Mouse (Mus musculus) lung, adult 2 months (tissue): ENCODE data around the gene Ube2f. TPM values are rescaled to one million over a fixed set of nuclear protein-coding genes. Genes with fewer than 3 reads are reported as not detected.

ENCODE experiments used
- DNase-seq: peaks from one replicate; pipeline ENCODE4 v3.0.0; 2022
- H3K4me1 ChIP-seq: fragments of 200-500 bp; 2 replicates; pipeline ENCODE4 v1.6.1; 2011; ENCODE audit warnings: low read length; ENCODE audit not compliant: control insufficient read depth, insufficient read depth
- H3K4me3 ChIP-seq: fragments of 200-500 bp; replicated peaks from 2 replicates; pipeline ENCODE3; 2011; ENCODE audit warnings: low read depth, mild to moderate bottlenecking, control low read depth, low read length; ENCODE audit errors: extremely low read depth
- CTCF ChIP-seq: fragments of 200-500 bp; IDR thresholded peaks from 2 replicates; pipeline ENCODE4 v1.5.1; 2011; ENCODE audit warnings: mild to moderate bottlenecking, low read length, control low read depth; ENCODE audit not compliant: insufficient read depth
- POLR2A ChIP-seq: fragments of 200-500 bp; IDR thresholded peaks from 2 replicates; pipeline ENCODE4 v1.6.1; 2011; ENCODE audit warnings: low read depth, mild to moderate bottlenecking, control low read depth, low read length, borderline replicate concordance; ENCODE audit errors: extremely low read depth
- WGBS: fragments of 180-500 bp; shearing (Covaris S2); methylation state at CpG from one replicate; pipeline ENCODE4 v1.1.7; 2018; 5-methylcytosine and 5-hydroxymethylcytosine counted together
- polyA plus RNA-seq: library from polyadenylated mRNA; depleted of rRNA; stranded (reverse); fragments of >200 nt; gene quantifications from 2 replicates; pipeline ENCODE4 v1.2.3, GENCODE M21; 2012

Gene Ube2f
- polyA plus RNA-seq, 1 experiment = 29.8 TPM

GRCm38 (mm10) chr1:91211591-91212008 lies 38.5 kb upstream of the Ube2f start:
- H3K4me3 ChIP-seq = no peak overlapping the region
- no peak for TF ChIP-seq POLR2A
- TF ChIP-seq CTCF = no peak
- DNase-seq = no peak
- H3K4me1 ChIP-seq = peaks cover 11% of the 10 kb centered on the region; the same call in 1 of the 2 replicates
- 56% methylated on average over 7 of the region's 7 CpGs for WGBS

GRCm38 (mm10) chr1:91215264-91215663 lies 34.8 kb upstream of the Ube2f start:
- no peak for TF ChIP-seq POLR2A
- TF ChIP-seq CTCF = no peak
- Histone ChIP-seq H3K4me3 (no peak overlapping the region), H3K4me1 (peaks cover 9% of the 10 kb centered on the region; the same call in 1 of the 2 replicates)
- no peak for DNase-seq
- 92% methylated on average over 1 of the region's 1 CpGs for WGBS

- TF ChIP-seq CTCF = no peak
- no peak for TF ChIP-seq POLR2A
- 0% methylated on average over 1 of the region's 1 CpGs for WGBS
- Histone ChIP-seq H3K4me1 (peaks cover 9% of the 10 kb centered on the region; the same call in 1 of the 2 replicates), H3K4me3 (no peak overlapping the region)
- no peak for DNase-seq
Observed at GRCm38 (mm10) chr1:91215981-91216380, 34.1 kb upstream of the Ube2f start.

GRCm38 (mm10) chr1:91216504-91217267 lies 33.4 kb upstream of the Ube2f start:
- TF ChIP-seq CTCF (no peak), POLR2A (no peak)
- Histone ChIP-seq H3K4me3 (no peak overlapping the region), H3K4me1 (peaks cover 9% of the 10 kb centered on the region; the same call in 1 of the 2 replicates)
- WGBS = 37% methylated on average over 10 of the region's 10 CpGs
- no peak for DNase-seq

- no peak for DNase-seq
- TF ChIP-seq CTCF = no peak
- TF ChIP-seq POLR2A = no peak
- 80% methylated on average over 7 of the region's 7 CpGs for WGBS
- Histone ChIP-seq H3K4me3 (no peak overlapping the region), H3K4me1 (peaks cover 9% of the 10 kb centered on the region; the same call in 1 of the 2 replicates)
Observed at GRCm38 (mm10) chr1:91219641-91220321, 30.3 kb upstream of the Ube2f start.

DNA sequence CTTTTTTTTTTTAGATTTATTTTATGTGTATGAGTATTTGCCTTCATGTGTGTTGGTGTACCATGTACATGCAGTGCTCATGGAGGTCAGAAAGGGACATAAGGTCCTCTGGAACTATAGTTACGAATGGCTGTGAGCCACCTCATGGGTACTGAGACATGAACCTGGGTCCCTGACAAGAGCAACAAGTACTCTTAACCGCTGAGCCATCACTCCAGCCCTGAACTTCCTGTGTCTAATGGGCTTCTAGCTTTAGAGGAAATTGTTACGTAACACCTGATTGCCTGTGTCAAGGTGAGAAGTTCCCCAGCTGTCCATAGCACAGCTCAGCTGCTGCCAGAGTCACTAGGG lies 29.8 kb upstream of the Ube2f start:
- 59% methylated on average over 3 of the region's 3 CpGs for WGBS
- peaks cover 9% of the 10 kb centered on the region; the same call in 1 of the 2 replicates for H3K4me1 ChIP-seq
- DNase-seq = no peak
- H3K4me3 ChIP-seq = no peak overlapping the region
- TF ChIP-seq CTCF (no peak), POLR2A (no peak)

DNA sequence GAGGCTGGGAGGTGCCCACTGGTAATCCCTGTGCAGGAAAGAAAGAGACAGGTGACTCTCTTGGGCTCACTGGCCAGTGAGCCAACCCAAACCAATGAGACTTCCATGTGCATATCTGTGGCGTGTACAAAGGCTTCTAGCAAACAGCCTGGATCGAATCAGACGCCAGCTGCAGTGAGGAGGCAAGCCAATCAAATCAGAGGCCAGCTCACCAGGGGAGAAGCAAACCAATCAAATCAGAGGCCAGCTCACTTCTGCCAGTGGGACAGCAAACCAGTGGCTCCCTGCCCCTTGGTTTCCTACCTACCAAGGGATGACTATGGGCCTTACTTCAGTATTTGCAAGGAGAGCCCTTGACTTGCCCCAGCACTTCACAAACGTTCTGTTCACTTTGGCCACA lies 23.5 kb upstream of the Ube2f start:
- H3K4me3 ChIP-seq = no peak overlapping the region
- TF ChIP-seq POLR2A (no peak), CTCF (no peak)
- WGBS = 82% methylated on average over 4 of the region's 4 CpGs
- H3K4me1 ChIP-seq = no peaks in the 10 kb centered on the region; the same call in 1 of the 2 replicates
- no peak for DNase-seq

DNA sequence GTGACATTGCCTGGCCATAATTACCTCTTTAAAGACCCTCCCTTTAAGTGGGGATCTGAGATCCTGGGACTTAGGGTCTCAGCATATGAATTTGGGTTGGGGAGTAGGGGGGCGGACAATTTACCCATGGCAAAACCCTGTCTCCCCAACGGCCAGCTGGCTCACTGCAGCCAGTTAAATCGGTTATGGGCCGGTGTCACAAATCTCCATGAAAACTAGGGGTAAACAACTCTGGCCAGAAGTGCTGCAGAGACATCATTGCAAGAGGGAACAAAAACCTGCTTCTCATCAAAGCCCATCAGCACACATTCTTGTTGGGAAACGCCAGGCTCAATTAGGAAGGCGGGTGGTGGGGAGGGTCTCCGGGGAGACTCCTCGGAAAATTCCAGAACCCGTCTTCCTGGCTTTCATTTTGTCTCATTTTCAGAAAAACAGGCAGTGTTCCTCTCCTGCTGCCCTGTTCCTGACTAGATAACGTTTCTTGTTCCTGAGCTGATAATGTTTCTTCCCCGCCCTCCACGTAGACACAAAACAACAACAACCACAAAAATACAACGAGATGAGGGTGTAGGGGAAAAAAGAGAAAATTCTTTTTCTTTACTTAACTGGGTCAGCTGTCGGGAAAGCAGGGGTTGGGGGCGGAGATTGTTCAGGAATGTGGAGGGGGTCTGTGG lies 22.6 kb upstream of the Ube2f start:
- peaks cover 3% of the 10 kb centered on the region for H3K4me1 ChIP-seq
- TF ChIP-seq POLR2A = no peak
- TF ChIP-seq CTCF = no peak
- 61% methylated on average over 15 of the region's 15 CpGs for WGBS
- DNase-seq = no peak
- no peak overlapping the region for H3K4me3 ChIP-seq

- TF ChIP-seq POLR2A (no peak), CTCF (no peak)
- no peak for DNase-seq
- WGBS = 40% methylated on average over 6 of the region's 6 CpGs
- peaks cover 3% of the 10 kb centered on the region for H3K4me1 ChIP-seq
- no peak overlapping the region for H3K4me3 ChIP-seq
Observed at GRCm38 (mm10) chr1:91231142-91231541, 19.0 kb upstream of the Ube2f start.
